Mouse (Mus musculus): Measurements from ENCODE around the gene Trrap. TPM values are rescaled to one million over a fixed set of nuclear protein-coding genes. Genes with fewer than 3 reads are reported as not detected.
"Not testable (repeated sequence)": the region's sequence is repeated elsewhere in the genome, so short reads cannot be mapped to it uniquely, and the experiment has no call there.

Trrap gene
- 56.6 and 57.2 TPM in 2 replicates for polyA plus RNA-seq (2015; fragmentation: Nextera tagmentation; extraction: Ambion mirVana)

GRCm38 (mm10) chr5:144767106-144767798, at the start of gene Trrap:
TSS of gene Trrap (plus strand) at chr5:144767732.
- Histone ChIP-seq H3K27ac (ENCODE audit: low read length) (peak within 1 kb of the TSS; percentile 97), H3K36me3 (ENCODE audit: control insufficient read depth, insufficient read depth, low read length) (peaks cover 12% of the 10 kb centered on the region), H3K9ac (ENCODE audit: low read length) (peak within 1 kb of the TSS; percentile 95), H3K4me3 (ENCODE audit: low read length) (peak within 1 kb of the TSS; percentile 97), H3K4me2 (ENCODE audit: low read depth, low read length) (peak within 1 kb of the TSS; percentile 67)
- H3K4me1 ChIP-seq (replicated peaks; ENCODE audit: control insufficient read depth, insufficient read depth, low read length); H3K9me3 ChIP-seq (ENCODE audit: control insufficient read depth, low read length); H3K27me3 ChIP-seq (ENCODE audit: control insufficient read depth, insufficient read depth, low read depth, low read length): not testable (repeated sequence)
- 73% methylated on average over 14 of the region's 15 CpGs for WGBS
- peak; percentile 9 for ATAC-seq (ENCODE audit: low read depth)

DNA sequence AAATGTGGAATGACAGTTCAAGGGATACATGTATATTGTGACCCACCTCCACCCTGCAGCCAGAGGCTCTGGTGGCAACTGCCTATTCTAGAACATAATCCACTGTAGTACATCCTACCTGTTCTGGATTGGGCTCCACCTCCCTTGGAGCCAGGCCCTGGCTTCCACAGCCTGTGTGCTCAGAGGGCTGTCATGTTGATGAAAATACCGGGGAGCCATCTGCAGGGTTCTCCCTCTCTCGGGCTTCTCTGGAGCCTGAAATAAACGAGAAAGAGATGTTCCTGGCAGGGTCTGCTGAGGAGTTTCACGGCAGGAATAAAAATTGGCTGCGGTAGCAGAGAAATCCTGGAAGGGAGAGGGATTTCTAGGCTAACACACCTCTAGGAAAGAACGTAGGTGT, 47.8 kb upstream of the Trrap start:
- Histone ChIP-seq H3K4me2 (ENCODE audit: low read depth, low read length) (no peak overlapping the region), H3K36me3 (ENCODE audit: control insufficient read depth, insufficient read depth, low read length) (no peaks in the 10 kb centered on the region), H3K27ac (ENCODE audit: low read length) (no peak overlapping the region), H3K27me3 (ENCODE audit: control insufficient read depth, insufficient read depth, low read depth, low read length) (no peaks in the 10 kb centered on the region), H3K4me3 (ENCODE audit: low read length) (no peak overlapping the region), H3K9ac (ENCODE audit: low read length) (no peak overlapping the region), H3K9me3 (ENCODE audit: control insufficient read depth, low read length) (no peaks in the 10 kb centered on the region), H3K4me1 (replicated peaks; ENCODE audit: control insufficient read depth, insufficient read depth, low read length) (no peaks in the 10 kb centered on the region)
- 62% methylated on average over 6 of the region's 6 CpGs for WGBS
- no peak for ATAC-seq (ENCODE audit: low read depth)

- no peak for ATAC-seq (ENCODE audit: low read depth)
These were observed 47.3 kb upstream of the Trrap start for GRCm38 (mm10) chr5:144720281-144720680.

DNA sequence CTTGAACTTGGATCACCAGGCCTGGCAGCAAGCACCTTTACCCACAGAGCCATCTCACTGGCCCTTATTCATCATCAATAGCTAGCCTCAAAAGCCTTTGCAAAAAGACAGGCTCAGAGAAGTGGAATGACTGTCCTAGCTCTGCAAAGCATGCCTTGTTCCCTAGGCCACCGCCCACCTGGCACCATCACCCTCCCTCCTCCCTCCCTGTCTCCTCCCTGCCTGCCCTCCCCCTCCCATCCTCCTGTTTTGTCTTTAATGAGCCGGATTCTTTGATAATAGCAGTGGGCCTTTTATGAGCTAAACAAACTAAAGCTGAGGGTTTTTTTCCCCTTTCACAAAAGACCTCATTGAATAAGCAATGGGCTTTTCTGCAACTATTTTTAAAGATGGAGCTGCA, 42.6 kb upstream of the Trrap start:
- no peaks in the 10 kb centered on the region for H3K27me3 ChIP-seq (ENCODE audit: control insufficient read depth, insufficient read depth, low read depth, low read length)
- H3K4me2 ChIP-seq (ENCODE audit: low read depth, low read length), result no peak overlapping the region
- 33% methylated on average over 2 of the region's 2 CpGs for WGBS
- no peaks in the 10 kb centered on the region for H3K4me1 ChIP-seq (replicated peaks; ENCODE audit: control insufficient read depth, insufficient read depth, low read length)
- no peak overlapping the region for H3K27ac ChIP-seq (ENCODE audit: low read length)
- no peak overlapping the region for H3K9ac ChIP-seq (ENCODE audit: low read length)
- no peak for ATAC-seq (ENCODE audit: low read depth)
- H3K36me3 ChIP-seq (ENCODE audit: control insufficient read depth, insufficient read depth, low read length), result no peaks in the 10 kb centered on the region
- no peak overlapping the region for H3K4me3 ChIP-seq (ENCODE audit: low read length)
- no peaks in the 10 kb centered on the region for H3K9me3 ChIP-seq (ENCODE audit: control insufficient read depth, low read length)

More at GRCm38 (mm10) chr5:144720281-144720680, 47.3 kb upstream of the Trrap start:
- 62% methylated on average over 4 of the region's 4 CpGs for WGBS
- Histone ChIP-seq H3K4me3 (ENCODE audit: low read length) (no peak overlapping the region), H3K27ac (ENCODE audit: low read length) (no peak overlapping the region), H3K4me2 (ENCODE audit: low read depth, low read length) (no peak overlapping the region), H3K4me1 (replicated peaks; ENCODE audit: control insufficient read depth, insufficient read depth, low read length) (no peaks in the 10 kb centered on the region), H3K36me3 (ENCODE audit: control insufficient read depth, insufficient read depth, low read length) (no peaks in the 10 kb centered on the region), H3K9ac (ENCODE audit: low read length) (no peak overlapping the region), H3K27me3 (ENCODE audit: control insufficient read depth, insufficient read depth, low read depth, low read length) (no peaks in the 10 kb centered on the region), H3K9me3 (ENCODE audit: control insufficient read depth, low read length) (no peaks in the 10 kb centered on the region)

GRCm38 (mm10) chr5:144725554-144725953, 42.0 kb upstream of the Trrap start:
- no peaks in the 10 kb centered on the region for H3K27me3 ChIP-seq (ENCODE audit: control insufficient read depth, insufficient read depth, low read depth, low read length)
- no peak for ATAC-seq (ENCODE audit: low read depth)
- no peak overlapping the region for H3K4me2 ChIP-seq (ENCODE audit: low read depth, low read length)
- no peak overlapping the region for H3K27ac ChIP-seq (ENCODE audit: low read length)
- no peak overlapping the region for H3K4me3 ChIP-seq (ENCODE audit: low read length)
- H3K9me3 ChIP-seq (ENCODE audit: control insufficient read depth, low read length), result no peaks in the 10 kb centered on the region
- H3K9ac ChIP-seq (ENCODE audit: low read length), result no peak overlapping the region
- no peaks in the 10 kb centered on the region for H3K36me3 ChIP-seq (ENCODE audit: control insufficient read depth, insufficient read depth, low read length)
- no peaks in the 10 kb centered on the region for H3K4me1 ChIP-seq (replicated peaks; ENCODE audit: control insufficient read depth, insufficient read depth, low read length)
- 70% methylated on average over 3 of the region's 3 CpGs for WGBS

- Histone ChIP-seq H3K27ac (ENCODE audit: low read length) (no peak overlapping the region), H3K9me3 (ENCODE audit: control insufficient read depth, low read length) (no peaks in the 10 kb centered on the region), H3K27me3 (ENCODE audit: control insufficient read depth, insufficient read depth, low read depth, low read length) (no peaks in the 10 kb centered on the region), H3K9ac (ENCODE audit: low read length) (no peak overlapping the region), H3K4me1 (replicated peaks; ENCODE audit: control insufficient read depth, insufficient read depth, low read length) (no peaks in the 10 kb centered on the region), H3K4me3 (ENCODE audit: low read length) (no peak overlapping the region), H3K36me3 (ENCODE audit: control insufficient read depth, insufficient read depth, low read length) (no peaks in the 10 kb centered on the region), H3K4me2 (ENCODE audit: low read depth, low read length) (no peak overlapping the region)
- ATAC-seq (ENCODE audit: low read depth), result no peak
- 7% methylated on average over 9 of the region's 9 CpGs for WGBS
These were observed 40.4 kb upstream of the Trrap start for GRCm38 (mm10) chr5:144727119-144727518.

DNA sequence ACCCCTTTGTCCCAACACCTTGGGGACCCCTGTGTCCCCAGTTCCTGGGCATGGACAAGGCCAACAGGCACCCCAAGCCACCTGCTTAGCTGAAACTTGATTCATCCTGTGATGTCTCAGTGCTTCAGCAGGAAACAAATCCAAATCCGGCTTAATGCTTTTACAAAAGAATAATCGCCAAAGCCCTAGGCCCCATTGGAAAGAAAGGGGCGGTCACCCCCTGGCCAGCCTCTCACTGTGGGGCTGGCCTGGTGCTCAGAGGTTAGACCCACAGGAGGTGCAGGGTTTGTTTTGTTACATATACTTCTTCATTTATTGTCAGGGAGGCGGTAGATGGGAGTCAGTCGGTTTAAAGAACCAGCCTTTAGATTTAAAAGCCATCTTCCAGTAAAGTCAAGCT, 39.3 kb upstream of the Trrap start:
- 42% methylated on average over 5 of the region's 5 CpGs for WGBS
- ATAC-seq (ENCODE audit: low read depth), result no peak
- no peak overlapping the region for H3K9ac ChIP-seq (ENCODE audit: low read length)
- no peaks in the 10 kb centered on the region for H3K9me3 ChIP-seq (ENCODE audit: control insufficient read depth, low read length)
- no peak overlapping the region for H3K4me3 ChIP-seq (ENCODE audit: low read length)
- H3K36me3 ChIP-seq (ENCODE audit: control insufficient read depth, insufficient read depth, low read length), result no peaks in the 10 kb centered on the region
- H3K4me1 ChIP-seq (replicated peaks; ENCODE audit: control insufficient read depth, insufficient read depth, low read length), result no peaks in the 10 kb centered on the region
- H3K4me2 ChIP-seq (ENCODE audit: low read depth, low read length), result no peak overlapping the region
- H3K27me3 ChIP-seq (ENCODE audit: control insufficient read depth, insufficient read depth, low read depth, low read length), result no peaks in the 10 kb centered on the region
- H3K27ac ChIP-seq (ENCODE audit: low read length), result no peak overlapping the region

GRCm38 (mm10) chr5:144729216-144729615, 38.3 kb upstream of the Trrap start:
- Histone ChIP-seq H3K4me3 (ENCODE audit: low read length) (no peak overlapping the region), H3K4me1 (replicated peaks; ENCODE audit: control insufficient read depth, insufficient read depth, low read length) (no peaks in the 10 kb centered on the region), H3K27ac (ENCODE audit: low read length) (no peak overlapping the region), H3K27me3 (ENCODE audit: control insufficient read depth, insufficient read depth, low read depth, low read length) (no peaks in the 10 kb centered on the region), H3K4me2 (ENCODE audit: low read depth, low read length) (no peak overlapping the region), H3K36me3 (ENCODE audit: control insufficient read depth, insufficient read depth, low read length) (no peaks in the 10 kb centered on the region), H3K9me3 (ENCODE audit: control insufficient read depth, low read length) (no peaks in the 10 kb centered on the region), H3K9ac (ENCODE audit: low read length) (no peak overlapping the region)
- ATAC-seq (ENCODE audit: low read depth), result no peak
- whole genome bisulfite sequencing, result 84% methylated on average over 8 of the region's 8 CpGs

DNA sequence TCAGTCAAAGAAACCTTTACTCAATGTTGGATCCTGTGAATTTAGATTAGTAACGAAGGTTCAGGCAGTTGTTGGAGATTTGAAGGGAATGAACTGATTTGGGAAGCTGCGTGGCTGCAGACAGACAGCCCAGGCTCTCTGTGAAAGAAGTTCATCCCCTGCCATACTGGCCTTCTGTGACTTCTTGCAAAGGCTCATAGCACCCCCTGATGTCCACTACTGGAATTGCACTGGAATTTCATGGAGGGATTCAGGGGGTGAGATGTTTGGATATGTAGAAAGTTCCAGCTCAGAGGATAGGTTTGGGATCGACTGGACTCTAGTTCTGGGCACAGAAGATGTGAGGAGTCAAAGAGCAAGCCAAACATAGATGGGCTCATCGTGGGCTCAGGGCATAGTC, 33.6 kb upstream of the Trrap start:
- Histone ChIP-seq H3K4me1 (replicated peaks; ENCODE audit: control insufficient read depth, insufficient read depth, low read length) (no peaks in the 10 kb centered on the region), H3K27me3 (ENCODE audit: control insufficient read depth, insufficient read depth, low read depth, low read length) (no peaks in the 10 kb centered on the region), H3K4me2 (ENCODE audit: low read depth, low read length) (no peak overlapping the region), H3K4me3 (ENCODE audit: low read length) (no peak overlapping the region), H3K36me3 (ENCODE audit: control insufficient read depth, insufficient read depth, low read length) (no peaks in the 10 kb centered on the region), H3K27ac (ENCODE audit: low read length) (no peak overlapping the region), H3K9me3 (ENCODE audit: control insufficient read depth, low read length) (no peaks in the 10 kb centered on the region), H3K9ac (ENCODE audit: low read length) (no peak overlapping the region)
- ATAC-seq (ENCODE audit: low read depth), result no peak
- 22% methylated on average over 4 of the region's 4 CpGs for WGBS
